Mouse (Mus musculus) limb, embryonic 11.5 days (tissue): ENCODE data around the gene Pkp4. TPM values are rescaled to one million over a fixed set of nuclear protein-coding genes. Genes with fewer than 3 reads are reported as not detected.

Experiments
- ATAC-seq: fragments of 200-750 bp; cut with Nextera tagmentation; 2 replicates; pipeline ENCODE4 v1.8.0; 2017; ENCODE audit warnings: low read depth; ENCODE audit not compliant: insufficient number of reproducible peaks, low FRiP score, low TSS enrichment
- DNase-seq: peaks from one replicate; pipeline ENCODE4 v3.0.0-alpha.2; 2015; ENCODE audit warnings: low spot score
- H3K27ac ChIP-seq: fragments of 300-500 bp; sonication (generic); replicated peaks from 2 replicates; pipeline ENCODE4 v1.5.1; 2014; ENCODE audit warnings: low read depth, mild to moderate bottlenecking, low read length
- H3K27me3 ChIP-seq: fragments of 300-500 bp; sonication (generic); 2 replicates; pipeline ENCODE4 v1.6.1; 2014; ENCODE audit warnings: mild to moderate bottlenecking, low read length, mixed read lengths; ENCODE audit not compliant: control insufficient read depth, insufficient read depth
- H3K36me3 ChIP-seq: fragments of 300-500 bp; sonication (generic); 2 replicates; pipeline ENCODE4 v1.6.1; 2014; ENCODE audit warnings: mild to moderate bottlenecking, low read length, moderate library complexity, mixed read lengths; ENCODE audit not compliant: control insufficient read depth, insufficient read depth
- H3K4me1 ChIP-seq: fragments of 300-500 bp; sonication (generic); 2 replicates; pipeline ENCODE4 v1.6.1; 2014; ENCODE audit warnings: low read length, mixed read lengths; ENCODE audit not compliant: control insufficient read depth, insufficient read depth
- H3K4me2 ChIP-seq: fragments of 300-500 bp; sonication (generic); 2 replicates; pipeline ENCODE4 v1.6.1; 2014; ENCODE audit warnings: low read depth, mild to moderate bottlenecking, moderate library complexity; ENCODE audit not compliant: severe bottlenecking
- H3K4me3 ChIP-seq: fragments of 300-500 bp; sonication (generic); 2 replicates; pipeline ENCODE4 v1.5.1; 2014; ENCODE audit warnings: low read depth, low read length
- H3K9ac ChIP-seq: fragments of 300-500 bp; sonication (generic); 2 replicates; pipeline ENCODE4 v1.6.1; 2014; ENCODE audit warnings: mild to moderate bottlenecking, low read length
- H3K9me3 ChIP-seq: fragments of 300-500 bp; sonication (generic); 2 replicates; pipeline ENCODE4 v1.6.1; 2016; ENCODE audit warnings: low read length; ENCODE audit not compliant: control insufficient read depth
- WGBS: fragments of 180-500 bp; shearing (Covaris S2); extraction: QIAGEN DNeasy Blood & Tissue Kit; methylation state at CpG from one replicate; pipeline ENCODE4 v1.1.7; 2014; 5-methylcytosine and 5-hydroxymethylcytosine counted together
- polyA plus RNA-seq: library from polyadenylated mRNA; unstranded; fragments of >200 nt; fragmentation: Nextera tagmentation; extraction: Ambion mirVana; gene quantifications from 2 replicates; pipeline ENCODE4 v1.2.1, GENCODE M21; 2014

Gene Pkp4
- polyA plus RNA-seq, 1 experiment from 2014 or later = 18.8 TPM

GRCm38 (mm10) chr2:59248806-59249205, 88.2 kb downstream of the Pkp4 start:
- no peaks in the 10 kb centered on the region for H3K9me3 ChIP-seq
- no peak overlapping the region for H3K4me2 ChIP-seq
- no peak overlapping the region for H3K4me3 ChIP-seq
- DNase-seq (no peak), ATAC-seq (no peak)
- no peak overlapping the region for H3K27ac ChIP-seq
- H3K4me1 ChIP-seq = no peaks in the 10 kb centered on the region
- H3K36me3 ChIP-seq = no peaks in the 10 kb centered on the region
- no peak overlapping the region for H3K9ac ChIP-seq
- H3K27me3 ChIP-seq = no peaks in the 10 kb centered on the region
- WGBS = 91% methylated on average over 3 of the region's 3 CpGs

GRCm38 (mm10) chr2:59252818-59253217, 92.2 kb downstream of the Pkp4 start:
- Histone ChIP-seq H3K4me3 (no peak overlapping the region), H3K4me1 (no peaks in the 10 kb centered on the region), H3K9ac (no peak overlapping the region), H3K27ac (no peak overlapping the region), H3K4me2 (no peak overlapping the region), H3K27me3 (no peaks in the 10 kb centered on the region), H3K36me3 (no peaks in the 10 kb centered on the region), H3K9me3 (no peaks in the 10 kb centered on the region)
- no peak for ATAC-seq
- DNase-seq = no peak

GRCm38 (mm10) chr2:59253435-59253834, 92.8 kb downstream of the Pkp4 start:
- Histone ChIP-seq H3K4me2 (no peak overlapping the region), H3K9ac (no peak overlapping the region), H3K4me3 (no peak overlapping the region), H3K9me3 (no peaks in the 10 kb centered on the region), H3K36me3 (no peaks in the 10 kb centered on the region), H3K27me3 (no peaks in the 10 kb centered on the region), H3K4me1 (no peaks in the 10 kb centered on the region), H3K27ac (no peak overlapping the region)
- ATAC-seq = no peak
- WGBS = 93% methylated on average over 3 of the region's 3 CpGs
- DNase-seq = no peak

GRCm38 (mm10) chr2:59258821-59259231, 98.2 kb downstream of the Pkp4 start:
- DNase-seq (no peak), ATAC-seq (no peak)
- no peak overlapping the region for H3K4me3 ChIP-seq
- no peak overlapping the region for H3K9ac ChIP-seq
- 86% methylated on average over 6 of the region's 6 CpGs for WGBS
- H3K4me1 ChIP-seq = no peaks in the 10 kb centered on the region
- no peaks in the 10 kb centered on the region for H3K36me3 ChIP-seq
- no peak overlapping the region for H3K27ac ChIP-seq
- no peaks in the 10 kb centered on the region for H3K9me3 ChIP-seq
- H3K27me3 ChIP-seq = no peaks in the 10 kb centered on the region
- H3K4me2 ChIP-seq = no peak overlapping the region

- Histone ChIP-seq H3K9ac (no peak overlapping the region), H3K27ac (no peak overlapping the region), H3K4me3 (no peak overlapping the region), H3K9me3 (no peaks in the 10 kb centered on the region), H3K27me3 (no peaks in the 10 kb centered on the region), H3K36me3 (no peaks in the 10 kb centered on the region), H3K4me1 (no peaks in the 10 kb centered on the region), H3K4me2 (no peak overlapping the region)
- ATAC-seq = no peak
- WGBS = 91% methylated on average over 6 of the region's 6 CpGs
- DNase-seq = no peak
Observed at GRCm38 (mm10) chr2:59259346-59259745, 98.7 kb downstream of the Pkp4 start.

GRCm38 (mm10) chr2:59261203-59261602, 100.6 kb downstream of the Pkp4 start:
- no peak for DNase-seq
- H3K36me3 ChIP-seq = no peaks in the 10 kb centered on the region
- no peak overlapping the region for H3K4me3 ChIP-seq
- no peak overlapping the region for H3K4me2 ChIP-seq
- no peak overlapping the region for H3K27ac ChIP-seq
- no peaks in the 10 kb centered on the region for H3K27me3 ChIP-seq
- ATAC-seq = no peak
- H3K9ac ChIP-seq = no peak overlapping the region
- WGBS = 91% methylated on average over 2 of the region's 2 CpGs
- H3K9me3 ChIP-seq = no peaks in the 10 kb centered on the region
- peaks cover 2% of the 10 kb centered on the region; the same call in 1 of the 2 replicates for H3K4me1 ChIP-seq

GRCm38 (mm10) chr2:59266428-59266827, 105.8 kb downstream of the Pkp4 start:
- no peak overlapping the region for H3K4me2 ChIP-seq
- no peaks in the 10 kb centered on the region for H3K9me3 ChIP-seq
- H3K36me3 ChIP-seq = no peaks in the 10 kb centered on the region
- no peaks in the 10 kb centered on the region for H3K27me3 ChIP-seq
- H3K27ac ChIP-seq = no peak overlapping the region
- DNase-seq = peak; percentile 61
- H3K4me3 ChIP-seq = no peak overlapping the region
- ATAC-seq = peak; percentile 65; the same call in 1 of the 2 replicates
- H3K9ac ChIP-seq = no peak overlapping the region
- WGBS = 54% methylated on average over 14 of the region's 14 CpGs
- H3K4me1 ChIP-seq = peaks cover 5% of the 10 kb centered on the region; the same call in 1 of the 2 replicates

GRCm38 (mm10) chr2:59271835-59272234, 111.2 kb downstream of the Pkp4 start:
- WGBS = 90% methylated on average over 8 of the region's 8 CpGs
- no peaks in the 10 kb centered on the region for H3K4me1 ChIP-seq
- no peak overlapping the region for H3K4me2 ChIP-seq
- no peak overlapping the region for H3K4me3 ChIP-seq
- ATAC-seq (no peak), DNase-seq (no peak)
- H3K36me3 ChIP-seq = no peaks in the 10 kb centered on the region
- no peaks in the 10 kb centered on the region for H3K9me3 ChIP-seq
- H3K9ac ChIP-seq = no peak overlapping the region
- H3K27me3 ChIP-seq = no peaks in the 10 kb centered on the region
- no peak overlapping the region for H3K27ac ChIP-seq

GRCm38 (mm10) chr2:59272713-59273112, 112.1 kb downstream of the Pkp4 start:
- WGBS = 56% methylated on average over 6 of the region's 6 CpGs

More at GRCm38 (mm10) chr2:59272713-59273112, 112.1 kb downstream of the Pkp4 start:
- Histone ChIP-seq H3K9ac (no peak overlapping the region), H3K4me3 (no peak overlapping the region), H3K27ac (no peak overlapping the region), H3K27me3 (no peaks in the 10 kb centered on the region), H3K4me2 (no peak overlapping the region), H3K9me3 (no peaks in the 10 kb centered on the region), H3K4me1 (no peaks in the 10 kb centered on the region), H3K36me3 (no peaks in the 10 kb centered on the region)
- ATAC-seq (no peak), DNase-seq (no peak)
